Mouse (Mus musculus): Measurements from ENCODE around the gene Pnkd. TPM values are rescaled to one million over a fixed set of nuclear protein-coding genes. Genes with fewer than 3 reads are reported as not detected.

Pnkd gene
- total and polyA plus RNA-seq, 3 experiments: 52.5 to 64.2 TPM; not detected in 1

GRCm38 (mm10) chr1:74363437-74363836 is 78.7 kb downstream of the Pnkd start:
- Histone ChIP-seq H3K27me3 (ENCODE audit: control insufficient read depth in 1 of 2, insufficient read depth in 2 of 2, low read length in 2 of 2) (no peaks in the 10 kb centered on the region), H3K27ac (ENCODE audit: control insufficient read depth, low read depth, low read length) (no peak overlapping the region), H3K36me3 (ENCODE audit: control insufficient read depth in 1 of 2, insufficient read depth in 2 of 2, low read length in 2 of 2) (no peaks in the 10 kb centered on the region), H3K4me1 (ENCODE audit: control insufficient read depth in 1 of 2, insufficient read depth in 2 of 2, low read length in 2 of 2) (peaks cover 0 to 5% of the 10 kb centered on the region in 2 experiments; a peak in 2 of 4 replicates), H3K4me3 (ENCODE audit: control insufficient read depth in 1 of 2, insufficient read depth in 1 of 2, low read depth in 2 of 2, low read length in 2 of 2) (no peak overlapping the region), H3K9ac (ENCODE audit: control insufficient read depth, low read depth, low read length, poor library complexity, severe bottlenecking) (no peak overlapping the region), H3K79me2 (ENCODE audit: control insufficient read depth, insufficient read depth, low read length, poor library complexity) (no peaks in the 10 kb centered on the region), H3K9me3 (replicated peaks; ENCODE audit: insufficient read depth, low read length) (no peaks in the 10 kb centered on the region)
- TF ChIP-seq TAL1 (IDR thresholded peaks at IDR 0.05; ENCODE audit: low read length): no peak
- TF ChIP-seq ZC3H11A (IDR thresholded peaks at IDR 0.05; ENCODE audit: low read depth, low read length): no peak
- no peak for TF ChIP-seq GABPA (IDR thresholded peaks at IDR 0.05; ENCODE audit: low read depth, low read length)
- TF ChIP-seq CHD1 (IDR thresholded peaks at IDR 0.05; ENCODE audit: low read depth, low read length): no peak
- no peak for TF ChIP-seq NRF1 (IDR thresholded peaks at IDR 0.05; ENCODE audit: insufficient read depth, low read depth, low read length, poor library complexity, severe bottlenecking)
- no peak for TF ChIP-seq TCF12 (IDR thresholded peaks at IDR 0.05; ENCODE audit: low read depth, low read length)
- no peak for TF ChIP-seq GATA1 (IDR thresholded peaks at IDR 0.05; ENCODE audit: low read depth, low read length)
- no peak for TF ChIP-seq MAFK (IDR thresholded peaks at IDR 0.05; ENCODE audit: borderline replicate concordance, low read depth, low read length)
- no peak for TF ChIP-seq TBP (IDR thresholded peaks at IDR 0.05; ENCODE audit: low read depth, low read length)
- TF ChIP-seq BHLHE40 (IDR thresholded peaks at IDR 0.05; ENCODE audit: borderline replicate concordance, low read depth, low read length): no peak
- TF ChIP-seq USF2 (IDR thresholded peaks at IDR 0.05; ENCODE audit: borderline replicate concordance in 1 of 2, insufficient read depth in 1 of 2, low read depth in 1 of 2, low read length in 2 of 2): no peak
- no peak for TF ChIP-seq UBTF (IDR thresholded peaks at IDR 0.05; ENCODE audit: borderline replicate concordance, insufficient read depth, low read depth, low read length)
- no peak for TF ChIP-seq ZMIZ1 (IDR thresholded peaks at IDR 0.05; ENCODE audit: low read depth, low read length)
- TF ChIP-seq MAX (IDR thresholded peaks at IDR 0.05; ENCODE audit: low read length): no peak
- TF ChIP-seq MXI1 (IDR thresholded peaks at IDR 0.05; ENCODE audit: low read depth, low read length): no peak
- TF ChIP-seq SIN3A (IDR thresholded peaks at IDR 0.05; ENCODE audit: low read length): no peak
- TF ChIP-seq POLR2AphosphoS2 (IDR thresholded peaks at IDR 0.05; ENCODE audit: low read length): no peak
- no peak for TF ChIP-seq SMC3 (IDR thresholded peaks at IDR 0.05; ENCODE audit: low read depth, low read length)
- TF ChIP-seq CTCF (IDR thresholded peaks at IDR 0.05 in 2 of 3, conservative IDR thresholded peaks at IDR 0.05 in 1 of 3; ENCODE audit: control insufficient read depth in 1 of 3, insufficient read depth in 1 of 3, low read depth in 2 of 3, low read length in 3 of 3, poor library complexity in 1 of 3, severe bottlenecking in 1 of 3): no peak
- no peak for TF ChIP-seq ETS1 (IDR thresholded peaks at IDR 0.05; ENCODE audit: low read depth, low read length)
- no peak for DNase-seq (ENCODE audit: low read depth, low spot score)

DNA sequence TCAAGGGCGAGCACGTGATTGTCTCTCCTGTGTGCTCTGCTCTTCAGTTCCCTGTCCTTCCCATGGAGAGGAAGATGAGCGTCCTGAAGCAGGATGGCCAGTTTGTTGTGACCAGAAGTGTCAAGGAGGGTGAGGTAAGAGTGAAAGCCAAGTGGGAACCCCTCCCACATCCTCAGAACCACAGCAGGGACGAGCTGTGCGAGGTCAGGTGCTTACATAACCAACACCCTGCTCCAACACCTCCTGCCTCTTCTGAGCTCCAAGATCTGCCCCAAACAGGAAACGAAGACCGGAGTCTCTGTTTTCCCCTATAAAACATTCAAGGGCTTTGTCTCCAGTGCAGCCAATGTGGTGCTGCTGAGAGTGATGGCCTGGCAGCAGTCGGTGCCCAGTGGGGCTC is 79.5 kb downstream of the Pnkd start:
- TF ChIP-seq POLR2AphosphoS2 (IDR thresholded peaks at IDR 0.05; ENCODE audit: low read length) (no peak), GATA1 (IDR thresholded peaks at IDR 0.05; ENCODE audit: low read depth, low read length) (no peak), ETS1 (IDR thresholded peaks at IDR 0.05; ENCODE audit: low read depth, low read length) (no peak), NRF1 (IDR thresholded peaks at IDR 0.05; ENCODE audit: insufficient read depth, low read depth, low read length, poor library complexity, severe bottlenecking) (no peak), MYC (IDR thresholded peaks at IDR 0.05; ENCODE audit: low read depth, low read length) (no peak), CHD1 (IDR thresholded peaks at IDR 0.05; ENCODE audit: low read depth, low read length) (no peak), RAD21 (IDR thresholded peaks at IDR 0.05; ENCODE audit: low read depth, low read length) (no peak), ZNF384 (IDR thresholded peaks at IDR 0.05; ENCODE audit: low read depth, low read length) (no peak), MYB (IDR thresholded peaks at IDR 0.05; ENCODE audit: low read depth, low read length) (no peak), GABPA (IDR thresholded peaks at IDR 0.05; ENCODE audit: low read depth, low read length) (no peak), HCFC1 (IDR thresholded peaks at IDR 0.05; ENCODE audit: low read depth, low read length) (no peak), MAFK (IDR thresholded peaks at IDR 0.05; ENCODE audit: borderline replicate concordance, low read depth, low read length) (no peak), MEF2A (IDR thresholded peaks at IDR 0.05; ENCODE audit: extremely low read depth, insufficient replicate concordance, low read depth, low read length, poor library complexity, severe bottlenecking) (no peak), UBTF (IDR thresholded peaks at IDR 0.05; ENCODE audit: borderline replicate concordance, insufficient read depth, low read depth, low read length) (no peak), CTCF (IDR thresholded peaks at IDR 0.05 in 2 of 3, conservative IDR thresholded peaks at IDR 0.05 in 1 of 3; ENCODE audit: control insufficient read depth in 1 of 3, insufficient read depth in 1 of 3, low read depth in 2 of 3, low read length in 3 of 3, poor library complexity in 1 of 3, severe bottlenecking in 1 of 3) (no peak), ZKSCAN1 (IDR thresholded peaks at IDR 0.05; ENCODE audit: low read depth, low read length) (no peak), JUND (IDR thresholded peaks at IDR 0.05; ENCODE audit: low read depth, low read length) (no peak), USF1 (IDR thresholded peaks at IDR 0.05; ENCODE audit: low read depth, low read length) (no peak)
- peaks cover 0 to 3% of the 10 kb centered on the region in 2 experiments; a peak in 1 of 4 replicates for H3K36me3 ChIP-seq (ENCODE audit: control insufficient read depth in 1 of 2, insufficient read depth in 2 of 2, low read length in 2 of 2)
- no peak overlapping the region for H3K27ac ChIP-seq (ENCODE audit: control insufficient read depth, low read depth, low read length)
- no peaks in the 10 kb centered on the region for H3K9me3 ChIP-seq (replicated peaks; ENCODE audit: insufficient read depth, low read length)
- H3K4me1 ChIP-seq (ENCODE audit: control insufficient read depth in 1 of 2, insufficient read depth in 2 of 2, low read length in 2 of 2): peaks cover 0 to 11% of the 10 kb centered on the region in 2 experiments; a peak in 2 of 4 replicates
- no peak for DNase-seq (ENCODE audit: low read depth, low spot score)
- no peaks in the 10 kb centered on the region for H3K27me3 ChIP-seq (ENCODE audit: control insufficient read depth in 1 of 2, insufficient read depth in 2 of 2, low read length in 2 of 2)
- H3K9ac ChIP-seq (ENCODE audit: control insufficient read depth, low read depth, low read length, poor library complexity, severe bottlenecking): no peak overlapping the region
- no peaks in the 10 kb centered on the region for H3K79me2 ChIP-seq (ENCODE audit: control insufficient read depth, insufficient read depth, low read length, poor library complexity)
- no peak overlapping the region for H3K4me3 ChIP-seq (ENCODE audit: control insufficient read depth in 1 of 2, insufficient read depth in 1 of 2, low read depth in 2 of 2, low read length in 2 of 2)

Data from MEL (cell line).